Mouse (Mus musculus): ENCODE measurements around the gene Ulk4. TPM values are rescaled to one million over a fixed set of nuclear protein-coding genes. Genes with fewer than 3 reads are reported as not detected.
"Not testable (repeated sequence)": the region's sequence is repeated elsewhere in the genome, so short reads cannot be mapped to it uniquely, and the experiment has no call there.

The Ulk4 gene
- polyA plus RNA-seq, 2 experiments: 0.40 to 30.5 TPM

DNA sequence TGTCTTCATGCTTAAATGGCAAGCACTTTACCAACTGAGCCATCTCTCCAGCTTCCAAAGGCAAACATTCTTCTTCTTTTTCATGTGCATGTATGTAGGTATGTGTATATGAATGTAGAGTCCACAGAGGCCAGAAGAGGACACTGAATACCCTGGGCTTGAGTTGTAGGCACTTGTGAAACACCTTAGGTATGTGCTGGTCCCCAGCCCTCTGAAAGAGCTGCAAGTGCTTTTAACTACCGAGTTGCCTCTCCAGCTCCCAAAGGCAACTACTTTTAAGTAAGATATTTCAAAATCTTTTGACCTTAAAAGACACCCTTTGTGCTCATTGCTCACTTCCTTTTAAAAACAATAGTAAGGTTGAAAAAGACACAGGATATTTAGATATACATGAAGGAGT lies 350.9 kb downstream of the Ulk4 start:
- 33% methylated on average over 1 of the region's 1 CpGs for WGBS (ENCODE audit: insufficient replicate concordance)
- H3K4me2 ChIP-seq (ENCODE audit: low read depth): no peak overlapping the region
- no peaks in the 10 kb centered on the region for H3K36me3 ChIP-seq (replicated peaks; ENCODE audit: control insufficient read depth, insufficient read depth, low read depth)
- TF ChIP-seq CTCF (IDR thresholded peaks at IDR 0.05; ENCODE audit: low read depth): no peak
- no peak for TF ChIP-seq EP300 (IDR thresholded peaks at IDR 0.05; ENCODE audit: low read depth)
- H3K9ac ChIP-seq (replicated peaks): no peak overlapping the region
- H3K4me1 ChIP-seq (replicated peaks; ENCODE audit: control insufficient read depth in 2 of 2, insufficient read depth in 2 of 2, low read length in 1 of 2): no peaks in the 10 kb centered on the region
- H3K4me3 ChIP-seq (ENCODE audit: insufficient read depth in 1 of 2, low read depth in 2 of 2, low read length in 2 of 2): no peak overlapping the region
- no peaks in the 10 kb centered on the region for H3K9me3 ChIP-seq (ENCODE audit: control insufficient read depth, low read length)
- ATAC-seq (ENCODE audit: insufficient read depth) (no peak), DNase-seq (ENCODE audit: low read depth in 3 of 3, low spot score in 3 of 3) (no peak)
- H3K27ac ChIP-seq: no peak overlapping the region
- no peaks in the 10 kb centered on the region for H3K27me3 ChIP-seq (ENCODE audit: control insufficient read depth, insufficient read depth, low read length)

DNA sequence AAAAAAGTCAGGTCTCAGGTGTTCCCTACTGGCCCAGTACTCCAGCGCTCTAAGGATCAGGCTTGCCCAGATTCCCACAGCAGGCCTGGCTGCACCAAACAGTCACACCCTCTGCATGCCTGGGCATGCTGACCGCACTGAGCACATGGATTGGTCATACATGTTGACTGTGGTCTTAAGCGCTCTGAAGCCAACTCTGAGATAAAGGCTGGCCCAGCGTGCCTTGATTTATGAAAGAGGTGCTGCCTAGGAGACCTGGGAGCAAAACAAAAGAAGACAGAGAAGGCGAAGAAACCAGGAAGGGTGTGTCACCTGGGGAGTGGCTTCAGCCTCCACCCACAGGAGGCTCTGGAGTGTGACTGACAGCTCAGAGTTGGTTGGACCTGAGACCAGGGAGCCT lies 357.9 kb downstream of the Ulk4 start:
- Histone ChIP-seq H3K4me2 (ENCODE audit: low read depth) (no peak overlapping the region), H3K9me3 (ENCODE audit: control insufficient read depth, low read length) (no peaks in the 10 kb centered on the region), H3K27ac (no peak overlapping the region), H3K4me1 (replicated peaks; ENCODE audit: control insufficient read depth in 2 of 2, insufficient read depth in 2 of 2, low read length in 1 of 2) (peaks cover 0 to 10% of the 10 kb centered on the region in 2 experiments; a peak in 2 of 4 replicates), H3K36me3 (replicated peaks; ENCODE audit: control insufficient read depth, insufficient read depth, low read depth) (no peaks in the 10 kb centered on the region), H3K4me3 (ENCODE audit: insufficient read depth in 1 of 2, low read depth in 2 of 2, low read length in 2 of 2) (no peak overlapping the region), H3K27me3 (ENCODE audit: control insufficient read depth, insufficient read depth, low read length) (no peaks in the 10 kb centered on the region), H3K9ac (replicated peaks) (no peak overlapping the region)
- ATAC-seq (ENCODE audit: insufficient read depth) (no peak), DNase-seq (ENCODE audit: low read depth in 3 of 3, low spot score in 3 of 3) (no peak)
- 53% methylated on average over 5 of the region's 5 CpGs for WGBS (ENCODE audit: insufficient replicate concordance)
- TF ChIP-seq EP300 (IDR thresholded peaks at IDR 0.05; ENCODE audit: low read depth): no peak
- TF ChIP-seq CTCF (IDR thresholded peaks at IDR 0.05; ENCODE audit: low read depth): no peak

DNA sequence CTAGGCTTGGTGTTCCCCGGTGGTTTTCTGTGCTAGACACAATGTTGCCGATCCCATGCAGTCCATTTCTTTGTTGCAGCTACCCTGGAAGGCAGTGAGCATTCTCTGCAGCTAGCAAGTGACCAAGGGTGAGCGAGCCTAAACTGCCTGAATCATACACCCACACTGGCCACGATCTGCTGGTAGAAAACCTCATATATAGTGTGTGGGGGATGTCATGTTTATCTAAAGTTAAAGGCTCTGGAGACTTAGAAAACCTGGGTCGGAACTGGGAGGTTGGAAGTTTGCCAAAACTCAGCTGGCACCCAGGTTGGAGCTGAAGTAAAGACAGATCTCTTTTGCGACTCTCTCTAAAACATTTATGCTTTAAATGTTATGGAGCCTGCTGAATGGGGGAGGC lies 358.4 kb downstream of the Ulk4 start:
- Histone ChIP-seq H3K4me1 (replicated peaks; ENCODE audit: control insufficient read depth in 2 of 2, insufficient read depth in 2 of 2, low read length in 1 of 2) (peaks cover 0 to 11% of the 10 kb centered on the region in 2 experiments; a peak in 2 of 4 replicates), H3K27me3 (ENCODE audit: control insufficient read depth, insufficient read depth, low read length) (no peaks in the 10 kb centered on the region), H3K36me3 (replicated peaks; ENCODE audit: control insufficient read depth, insufficient read depth, low read depth) (no peaks in the 10 kb centered on the region), H3K9me3 (ENCODE audit: control insufficient read depth, low read length) (no peaks in the 10 kb centered on the region), H3K4me2 (ENCODE audit: low read depth) (no peak overlapping the region), H3K9ac (replicated peaks) (no peak overlapping the region), H3K27ac (no peak overlapping the region), H3K4me3 (ENCODE audit: insufficient read depth in 1 of 2, low read depth in 2 of 2, low read length in 2 of 2) (no peak overlapping the region)
- TF ChIP-seq EP300 (IDR thresholded peaks at IDR 0.05; ENCODE audit: low read depth) (no peak), CTCF (IDR thresholded peaks at IDR 0.05; ENCODE audit: low read depth) (no peak)
- DNase-seq (ENCODE audit: low read depth in 3 of 3, low spot score in 3 of 3) (no peak), ATAC-seq (ENCODE audit: insufficient read depth) (no peak)
- WGBS (ENCODE audit: insufficient replicate concordance): 36% methylated on average over 6 of the region's 6 CpGs

DNA sequence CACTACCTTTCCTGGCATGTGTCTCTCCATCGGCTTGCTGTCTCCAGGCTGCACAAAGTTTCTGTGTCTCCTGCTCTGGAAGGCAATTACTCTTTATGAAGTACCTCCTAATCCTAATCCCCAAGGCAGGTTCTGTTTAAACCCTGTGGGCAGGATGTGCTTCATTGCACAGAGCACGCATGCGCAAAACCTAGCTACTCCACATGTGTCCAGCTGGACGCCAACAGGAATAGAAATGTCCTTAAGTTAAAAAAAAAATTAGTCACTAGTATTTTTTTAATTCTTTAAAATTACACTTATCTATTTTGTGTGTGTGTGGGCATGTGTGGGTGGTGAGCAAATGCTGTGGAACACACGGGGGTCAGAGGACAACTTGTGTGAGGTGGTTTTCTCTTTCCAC lies 358.8 kb downstream of the Ulk4 start:
- no peak for ATAC-seq (ENCODE audit: insufficient read depth)
- Histone ChIP-seq H3K4me1 (replicated peaks; ENCODE audit: control insufficient read depth in 2 of 2, insufficient read depth in 2 of 2, low read length in 1 of 2) (peaks cover 0 to 11% of the 10 kb centered on the region in 2 experiments; a peak in 2 of 4 replicates), H3K4me3 (ENCODE audit: insufficient read depth in 1 of 2, low read depth in 2 of 2, low read length in 2 of 2) (no peak overlapping the region), H3K27me3 (ENCODE audit: control insufficient read depth, insufficient read depth, low read length) (no peaks in the 10 kb centered on the region), H3K9me3 (ENCODE audit: control insufficient read depth, low read length) (no peaks in the 10 kb centered on the region), H3K36me3 (replicated peaks; ENCODE audit: control insufficient read depth, insufficient read depth, low read depth) (no peaks in the 10 kb centered on the region), H3K27ac (no peak overlapping the region), H3K4me2 (ENCODE audit: low read depth) (no peak overlapping the region), H3K9ac (replicated peaks) (no peak overlapping the region)
- WGBS (ENCODE audit: insufficient replicate concordance): 77% methylated on average over 5 of the region's 5 CpGs
- no peak for DNase-seq (ENCODE audit: low read depth in 3 of 3, low spot score in 3 of 3)
- TF ChIP-seq CTCF (IDR thresholded peaks at IDR 0.05; ENCODE audit: low read depth) (no peak), EP300 (IDR thresholded peaks at IDR 0.05; ENCODE audit: low read depth) (no peak)

DNA sequence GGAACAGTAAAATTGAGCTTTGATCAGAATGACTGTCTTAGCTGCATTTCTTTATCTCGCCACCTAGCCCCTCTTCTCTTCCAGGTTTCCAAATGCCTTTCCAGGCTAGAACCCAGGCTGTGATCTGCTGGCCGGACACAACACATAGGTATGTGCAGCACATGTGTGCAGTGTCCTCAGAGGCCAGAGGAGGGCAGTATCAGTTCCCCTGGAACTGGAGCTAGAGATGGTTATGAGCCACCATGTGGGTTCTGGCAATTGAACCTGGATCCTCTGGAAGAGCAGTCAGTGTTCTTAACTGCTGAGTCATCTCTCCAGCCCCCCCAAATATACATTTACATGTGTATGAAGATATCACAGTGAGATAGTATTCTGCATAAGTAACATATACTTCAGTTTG lies 359.4 kb downstream of the Ulk4 start:
- peak; percentile 13; the same call in 1 of the 2 replicates for TF ChIP-seq CTCF (IDR thresholded peaks at IDR 0.05; ENCODE audit: low read depth)
- not testable (repeated sequence) for H3K4me3 ChIP-seq (ENCODE audit: insufficient read depth in 1 of 2, low read depth in 2 of 2, low read length in 2 of 2); H3K9me3 ChIP-seq (ENCODE audit: control insufficient read depth, low read length); H3K36me3 ChIP-seq (replicated peaks; ENCODE audit: control insufficient read depth, insufficient read depth, low read depth); DNase-seq (ENCODE audit: low read depth in 3 of 3, low spot score in 3 of 3); H3K27me3 ChIP-seq (ENCODE audit: control insufficient read depth, insufficient read depth, low read length); H3K9ac ChIP-seq (replicated peaks); H3K4me2 ChIP-seq (ENCODE audit: low read depth); H3K27ac ChIP-seq; ATAC-seq (ENCODE audit: insufficient read depth)
- WGBS (ENCODE audit: insufficient replicate concordance): 68% methylated on average over 2 of the region's 2 CpGs
- peaks cover 0 to 11% of the 10 kb centered on the region in 2 experiments; a peak in 2 of 4 replicates for H3K4me1 ChIP-seq (replicated peaks; ENCODE audit: control insufficient read depth in 2 of 2, insufficient read depth in 2 of 2, low read length in 1 of 2)
